Mouse (Mus musculus): ENCODE measurements around the gene Utp6. TPM values are rescaled to one million over a fixed set of nuclear protein-coding genes. Genes with fewer than 3 reads are reported as not detected.

Gene Utp6
- total RNA-seq, 1 experiment = 79.7 TPM

DNA sequence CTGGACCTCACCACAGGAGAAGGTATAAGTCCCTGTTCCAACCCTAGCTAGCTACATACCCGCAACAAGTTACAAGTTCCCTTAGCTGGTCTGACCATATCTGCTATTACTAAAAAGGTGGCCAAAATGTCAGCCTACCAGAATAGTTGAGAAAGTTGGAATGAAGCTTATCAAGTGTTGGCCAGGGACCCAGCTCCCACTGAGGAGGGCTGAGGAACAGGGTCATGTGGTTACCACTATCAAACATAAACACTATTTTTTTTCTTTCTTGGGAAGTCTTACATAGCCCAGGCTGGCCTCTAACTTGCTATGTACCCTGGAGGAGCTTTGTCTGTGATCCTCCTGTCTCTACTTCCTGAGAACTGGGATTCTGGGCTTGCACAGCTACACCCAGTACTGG is 75.8 kb downstream of the Utp6 start:
- no peak overlapping the region for H3K4me3 ChIP-seq (ENCODE audit: insufficient read depth in 1 of 2, low read depth in 1 of 2, low read length in 2 of 2, poor library complexity in 1 of 2, severe bottlenecking in 1 of 2)
- no peak overlapping the region for H3K9ac ChIP-seq (ENCODE audit: insufficient read depth, low read depth, low read length, poor library complexity, severe bottlenecking)
- no peak for TF ChIP-seq CHD2 (IDR thresholded peaks at IDR 0.05; ENCODE audit: low read depth, low read length)
- TF ChIP-seq HCFC1 (IDR thresholded peaks at IDR 0.05; ENCODE audit: borderline replicate concordance, insufficient read depth, low read length) = no peak
- TF ChIP-seq MAFK (IDR thresholded peaks at IDR 0.05; ENCODE audit: insufficient read depth, low read depth, low read length) = no peak
- no peak for TF ChIP-seq ZNF384 (IDR thresholded peaks at IDR 0.05; ENCODE audit: low read depth, low read length)
- no peak for TF ChIP-seq ZC3H11A (IDR thresholded peaks at IDR 0.05; ENCODE audit: borderline replicate concordance, low read depth, low read length)
- no peak overlapping the region for H3K27ac ChIP-seq (ENCODE audit: insufficient read depth, low read depth, low read length, poor library complexity, severe bottlenecking)
- DNase-seq (ENCODE audit: low read depth, low spot score) = no peak
- no peaks in the 10 kb centered on the region for H3K9me3 ChIP-seq (ENCODE audit: control insufficient read depth, insufficient read depth, low read depth, low read length)
- H3K36me3 ChIP-seq (ENCODE audit: control insufficient read depth, insufficient read depth, low read length, poor library complexity, severe bottlenecking) = no peaks in the 10 kb centered on the region
- no peaks in the 10 kb centered on the region for H3K4me1 ChIP-seq (ENCODE audit: control insufficient read depth in 2 of 2, insufficient read depth in 2 of 2, low read length in 2 of 2, poor library complexity in 1 of 2)
- in situ Hi-C loops (cut with MboI; ENCODE audit: low sequenced_read_pairs in 2 of 2, unreplicated experiment in 2 of 2) = no loop called here

DNA sequence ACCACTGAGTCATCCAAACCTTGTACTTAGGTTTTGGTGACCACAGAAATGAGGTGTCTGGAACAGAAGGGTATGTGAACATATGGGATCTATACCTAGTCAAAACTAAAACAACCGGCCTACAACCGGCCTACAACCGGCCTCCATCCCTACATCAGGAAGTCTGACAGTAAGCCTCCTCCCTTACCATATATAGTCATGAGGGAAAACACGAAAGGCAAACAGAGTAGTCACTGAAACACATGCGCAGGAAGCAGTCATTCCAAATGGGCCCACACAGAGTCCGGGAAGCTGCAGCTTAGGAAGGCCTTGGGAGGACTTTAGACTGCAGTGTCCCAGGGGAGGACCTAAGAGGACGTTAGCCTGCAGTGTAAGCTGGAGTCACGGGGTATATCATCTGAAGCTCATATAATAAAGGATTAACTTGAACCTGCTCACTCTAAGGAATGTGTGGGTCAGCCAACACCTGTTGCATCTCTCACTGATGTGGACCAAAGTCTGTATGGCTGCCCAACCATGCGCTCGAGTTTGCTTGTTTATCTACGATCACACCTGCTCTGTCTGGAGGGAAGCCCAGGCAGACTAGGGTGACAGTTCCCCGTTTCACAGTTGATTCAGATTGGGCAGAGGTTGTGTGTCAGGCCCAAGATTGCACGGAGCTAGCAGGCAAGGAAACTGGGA is 76.3 kb downstream of the Utp6 start:
- no peak overlapping the region for H3K9ac ChIP-seq (ENCODE audit: insufficient read depth, low read depth, low read length, poor library complexity, severe bottlenecking)
- H3K4me1 ChIP-seq (ENCODE audit: control insufficient read depth in 2 of 2, insufficient read depth in 2 of 2, low read length in 2 of 2, poor library complexity in 1 of 2) = no peaks in the 10 kb centered on the region
- H3K36me3 ChIP-seq (ENCODE audit: control insufficient read depth, insufficient read depth, low read length, poor library complexity, severe bottlenecking) = no peaks in the 10 kb centered on the region
- no peak overlapping the region for H3K4me3 ChIP-seq (ENCODE audit: insufficient read depth in 1 of 2, low read depth in 1 of 2, low read length in 2 of 2, poor library complexity in 1 of 2, severe bottlenecking in 1 of 2)
- in situ Hi-C loops (cut with MboI; ENCODE audit: low sequenced_read_pairs in 2 of 2, unreplicated experiment in 2 of 2) = no loop called here
- no peaks in the 10 kb centered on the region for H3K9me3 ChIP-seq (ENCODE audit: control insufficient read depth, insufficient read depth, low read depth, low read length)
- no peak for TF ChIP-seq CHD2 (IDR thresholded peaks at IDR 0.05; ENCODE audit: low read depth, low read length)
- no peak for TF ChIP-seq ZC3H11A (IDR thresholded peaks at IDR 0.05; ENCODE audit: borderline replicate concordance, low read depth, low read length)
- TF ChIP-seq ZNF384 (IDR thresholded peaks at IDR 0.05; ENCODE audit: low read depth, low read length) = no peak
- no peak for TF ChIP-seq MAFK (IDR thresholded peaks at IDR 0.05; ENCODE audit: insufficient read depth, low read depth, low read length)
- no peak for TF ChIP-seq HCFC1 (IDR thresholded peaks at IDR 0.05; ENCODE audit: borderline replicate concordance, insufficient read depth, low read length)
- no peak for DNase-seq (ENCODE audit: low read depth, low spot score)
- no peak overlapping the region for H3K27ac ChIP-seq (ENCODE audit: insufficient read depth, low read depth, low read length, poor library complexity, severe bottlenecking)

DNA sequence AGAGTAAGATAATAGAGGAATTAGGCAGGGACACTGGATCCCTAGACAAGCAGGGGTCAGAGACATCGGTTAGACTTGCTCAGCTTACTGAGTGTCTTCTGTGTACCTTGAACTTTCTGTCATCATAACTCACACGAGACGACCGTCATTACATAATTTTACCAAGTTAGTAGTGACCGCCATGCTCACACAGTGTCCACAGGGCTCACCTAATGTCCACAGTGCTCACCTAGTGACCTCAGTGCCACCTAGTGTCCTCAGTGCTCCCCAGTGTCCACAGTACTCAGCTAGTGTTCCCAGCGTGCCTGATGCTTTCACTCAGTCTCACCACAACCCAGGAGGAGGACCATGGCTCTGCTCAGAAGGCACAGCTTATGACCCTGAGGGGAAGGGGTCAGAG is 77.4 kb downstream of the Utp6 start:
- TF ChIP-seq CHD2 (IDR thresholded peaks at IDR 0.05; ENCODE audit: low read depth, low read length) = no peak
- TF ChIP-seq MAFK (IDR thresholded peaks at IDR 0.05; ENCODE audit: insufficient read depth, low read depth, low read length) = no peak
- no peak for TF ChIP-seq ZC3H11A (IDR thresholded peaks at IDR 0.05; ENCODE audit: borderline replicate concordance, low read depth, low read length)
- no peak for TF ChIP-seq HCFC1 (IDR thresholded peaks at IDR 0.05; ENCODE audit: borderline replicate concordance, insufficient read depth, low read length)
- TF ChIP-seq ZNF384 (IDR thresholded peaks at IDR 0.05; ENCODE audit: low read depth, low read length) = no peak
- no peak overlapping the region for H3K27ac ChIP-seq (ENCODE audit: insufficient read depth, low read depth, low read length, poor library complexity, severe bottlenecking)
- in situ Hi-C loops (cut with MboI; ENCODE audit: low sequenced_read_pairs in 2 of 2, unreplicated experiment in 2 of 2) = no loop called here
- no peaks in the 10 kb centered on the region for H3K36me3 ChIP-seq (ENCODE audit: control insufficient read depth, insufficient read depth, low read length, poor library complexity, severe bottlenecking)
- H3K9me3 ChIP-seq (ENCODE audit: control insufficient read depth, insufficient read depth, low read depth, low read length) = no peaks in the 10 kb centered on the region
- H3K9ac ChIP-seq (ENCODE audit: insufficient read depth, low read depth, low read length, poor library complexity, severe bottlenecking) = no peak overlapping the region
- no peak overlapping the region for H3K4me3 ChIP-seq (ENCODE audit: insufficient read depth in 1 of 2, low read depth in 1 of 2, low read length in 2 of 2, poor library complexity in 1 of 2, severe bottlenecking in 1 of 2)
- DNase-seq (ENCODE audit: low read depth, low spot score) = no peak
- no peaks in the 10 kb centered on the region for H3K4me1 ChIP-seq (ENCODE audit: control insufficient read depth in 2 of 2, insufficient read depth in 2 of 2, low read length in 2 of 2, poor library complexity in 1 of 2)

Other genes with a start within 250 kb of the Utp6 start
- gene Suz12, start 30.7 kb upstream of the Utp6 start, total RNA-seq (2012; rRNA removed) = 56.0 and 93.2 TPM in 2 replicates
- 55.3 and 57.3 TPM in 2 replicates for gene Crlf3, start 118.6 kb upstream of the Utp6 start, total RNA-seq (2012; rRNA removed)
- 18.1 and 23.6 TPM in 2 replicates for gene Atad5, start 127.0 kb upstream of the Utp6 start, total RNA-seq (2012; rRNA removed)
- gene Tefm, start 179.8 kb upstream of the Utp6 start, total RNA-seq (2012; rRNA removed) = 31.1 and 33.3 TPM in 2 replicates
- gene Adap2, start 191.7 kb upstream of the Utp6 start, total RNA-seq (2012; rRNA removed) = 2.8 and 5.1 TPM in 2 replicates
- gene Rnf135, start 221.5 kb upstream of the Utp6 start, total RNA-seq (2012; rRNA removed) = 3.4 and 5.2 TPM in 2 replicates
- gene Rhot1, start 246.6 kb upstream of the Utp6 start, total RNA-seq (2012; rRNA removed) = 29.1 and 38.8 TPM in 2 replicates